Mouse (Mus musculus) C2C12 (cell line): ENCODE data around the gene Kcnj4. TPM values are rescaled to one million over a fixed set of nuclear protein-coding genes. Genes with fewer than 3 reads are reported as not detected.

ENCODE experiments used
- H3K27me3 ChIP-seq: one replicate; pipeline ENCODE4 v1.6.1; 2011; ENCODE audit not compliant: control insufficient read depth, insufficient read depth, insufficient read length
- H3K36me3 ChIP-seq: one replicate; pipeline ENCODE4 v1.6.1; 2011; ENCODE audit not compliant: control insufficient read depth, insufficient read depth
- H3K4me3 ChIP-seq: one replicate; pipeline ENCODE4 v1.5.1; 2011; ENCODE audit warnings: mild to moderate bottlenecking, control low read depth; ENCODE audit not compliant: poor library complexity, insufficient read depth, severe bottlenecking
- H3K79me2 ChIP-seq: one replicate; pipeline ENCODE4 v1.6.1; 2011; ENCODE audit not compliant: control insufficient read depth, insufficient read depth
- H3K79me3 ChIP-seq: one replicate; pipeline ENCODE4 v1.6.1; 2011; ENCODE audit warnings: low read depth, control low read depth
- H3ac ChIP-seq: one replicate; pipeline ENCODE3; 2011; ENCODE audit warnings: low read depth; ENCODE audit not compliant: control insufficient read depth, insufficient read length
- CEBPB ChIP-seq: IDR thresholded peaks from one replicate; pipeline ENCODE4 v1.6.1; 2011; ENCODE audit warnings: low read depth, mild to moderate bottlenecking, control low read depth, moderate library complexity
- CTCF ChIP-seq: IDR thresholded peaks from one replicate; pipeline ENCODE4 v1.5.1; 2011; ENCODE audit not compliant: control insufficient read depth, insufficient read depth, insufficient read length
- FOSL1 ChIP-seq: IDR thresholded peaks from one replicate; pipeline ENCODE4 v1.8.0; 2011; ENCODE audit warnings: mild to moderate bottlenecking, low read length; ENCODE audit not compliant: poor library complexity, insufficient read depth, severe bottlenecking
- MAX ChIP-seq: IDR thresholded peaks from one replicate; pipeline ENCODE4 v1.6.1; 2011; ENCODE audit warnings: mild to moderate bottlenecking, control low read depth
- MYOD1 ChIP-seq: IDR thresholded peaks from one replicate; pipeline ENCODE4 v1.6.1; 2011; ENCODE audit warnings: low read depth; ENCODE audit not compliant: control insufficient read depth, insufficient read length
- MYOG ChIP-seq: IDR thresholded peaks from one replicate; pipeline ENCODE4 v1.6.1; 2011; ENCODE audit not compliant: control insufficient read depth, insufficient read length; ENCODE audit errors: extremely low read depth
- USF1 ChIP-seq: IDR thresholded peaks from one replicate; pipeline ENCODE4 v1.6.1; 2011; ENCODE audit warnings: low read depth, mild to moderate bottlenecking, control low read depth, moderate library complexity
- polyA plus RNA-seq: library from polyadenylated mRNA; unstranded; fragments of >200 nt; fragmentation: generic; extraction: Trizol; gene quantifications from one replicate; pipeline ENCODE4 v1.2.1, GENCODE M21; 2012; ENCODE audit warnings: missing spikeins

The Kcnj4 gene
- polyA plus RNA-seq, 1 experiment: 0.14 TPM

GRCm38 (mm10) chr15:79517710-79518109 lies 12.7 kb upstream of the Kcnj4 start:
- TF ChIP-seq CEBPB (no peak), CTCF (no peak), MYOD1 (no peak), FOSL1 (no peak), MYOG (no peak), USF1 (no peak), MAX (no peak)
- Histone ChIP-seq H3ac (no peak overlapping the region), H3K27me3 (no peaks in the 10 kb centered on the region), H3K79me2 (peaks cover 31% of the 10 kb centered on the region), H3K36me3 (peaks cover 3% of the 10 kb centered on the region), H3K4me3 (no peak overlapping the region), H3K79me3 (no peaks in the 10 kb centered on the region)

GRCm38 (mm10) chr15:79516171-79517096 lies 11.4 kb upstream of the Kcnj4 start, which contains the start of gene Kdelr3:
Kdelr3 (plus strand) TSS chr15:79516411.
- H3K79me3 ChIP-seq: no peaks in the 10 kb centered on the region
- H3K4me3 ChIP-seq: peak within 1 kb of the TSS; percentile 57
- peak within 1 kb of the TSS; percentile 80 for H3ac ChIP-seq
- peaks cover 31% of the 10 kb centered on the region for H3K79me2 ChIP-seq
- H3K27me3 ChIP-seq: no peaks in the 10 kb centered on the region
- no peaks in the 10 kb centered on the region for H3K36me3 ChIP-seq
- no peak for TF ChIP-seq MYOD1
- TF ChIP-seq MAX: peak; percentile 75

GRCm38 (mm10) chr15:79513940-79514339 lies 8.9 kb upstream of the Kcnj4 start:
- Histone ChIP-seq H3K79me2 (peaks cover 16% of the 10 kb centered on the region), H3K27me3 (peaks cover 22% of the 10 kb centered on the region), H3K36me3 (no peaks in the 10 kb centered on the region), H3ac (no peak overlapping the region), H3K4me3 (no peak overlapping the region), H3K79me3 (no peaks in the 10 kb centered on the region)
- no peak for TF ChIP-seq MYOG
- no peak for TF ChIP-seq MYOD1
- TF ChIP-seq CEBPB: no peak
- no peak for TF ChIP-seq USF1
- TF ChIP-seq MAX: no peak
- no peak for TF ChIP-seq FOSL1

GRCm38 (mm10) chr15:79511553-79512320 lies 6.7 kb upstream of the Kcnj4 start:
- no peaks in the 10 kb centered on the region for H3K36me3 ChIP-seq
- peaks cover 43% of the 10 kb centered on the region for H3K27me3 ChIP-seq
- H3K4me3 ChIP-seq: no peak overlapping the region
- peak overlapping the region; percentile 42 for H3ac ChIP-seq
- TF ChIP-seq CTCF (no peak), FOSL1 (no peak), USF1 (no peak), MYOG (no peak), CEBPB (no peak), MAX (no peak), MYOD1 (peak; percentile 9)
- H3K79me2 ChIP-seq: peaks cover 2% of the 10 kb centered on the region
- no peaks in the 10 kb centered on the region for H3K79me3 ChIP-seq

GRCm38 (mm10) chr15:79510425-79510824 lies 5.4 kb upstream of the Kcnj4 start:
- no peak for TF ChIP-seq CTCF
- no peak for TF ChIP-seq MYOG
- TF ChIP-seq USF1: no peak
- TF ChIP-seq MAX: no peak
- no peak for TF ChIP-seq FOSL1
- no peak for TF ChIP-seq CEBPB
- no peak for TF ChIP-seq MYOD1
- H3ac ChIP-seq: no peak overlapping the region
- peaks cover 56% of the 10 kb centered on the region for H3K27me3 ChIP-seq
- no peaks in the 10 kb centered on the region for H3K79me3 ChIP-seq
- H3K79me2 ChIP-seq: no peaks in the 10 kb centered on the region
- H3K36me3 ChIP-seq: no peaks in the 10 kb centered on the region
- no peak overlapping the region for H3K4me3 ChIP-seq
